Mouse (Mus musculus): ENCODE measurements at regions not wholly inside any gene's neighbourhood (a gene's known extent, or its start where the extent isn't known, plus 50 kb on each side); places are given as distances from the start of the nearest gene placed in this dataset.

- no peak for DNase-seq (ENCODE audit: extremely low read depth, low read depth)
These were observed 419.0 kb upstream of the Kazn start for GRCm38 (mm10) chr4:142658156-142658555.

- DNase-seq (ENCODE audit: extremely low read depth, low read depth) = no peak
These were observed 401.9 kb upstream of the Kazn start for GRCm38 (mm10) chr4:142641069-142641468.

GRCm38 (mm10) chr4:142639340-142639733, 400.1 kb upstream of the Kazn start:
- DNase-seq (ENCODE audit: extremely low read depth, low read depth) = no peak

GRCm38 (mm10) chr4:142638733-142639339, 399.6 kb upstream of the Kazn start:
- no peak for DNase-seq (ENCODE audit: extremely low read depth, low read depth)

GRCm38 (mm10) chr4:142638057-142638456, 398.9 kb upstream of the Kazn start:
- no peak for DNase-seq (ENCODE audit: extremely low read depth, low read depth)

GRCm38 (mm10) chr4:142634398-142634797, 395.2 kb upstream of the Kazn start:
- no peak for DNase-seq (ENCODE audit: extremely low read depth, low read depth)

GRCm38 (mm10) chr4:142633667-142634350, 394.6 kb upstream of the Kazn start:
- no peak for DNase-seq (ENCODE audit: extremely low read depth, low read depth)

GRCm38 (mm10) chr4:142626503-142627194, 387.4 kb upstream of the Kazn start:
- DNase-seq (ENCODE audit: extremely low read depth, low read depth) = no peak

- DNase-seq (ENCODE audit: extremely low read depth, low read depth) = no peak
These were observed 386.3 kb upstream of the Kazn start for GRCm38 (mm10) chr4:142625456-142625855.

GRCm38 (mm10) chr4:142622151-142622861, 383.1 kb upstream of the Kazn start:
- DNase-seq (ENCODE audit: extremely low read depth, low read depth) = no peak

GRCm38 (mm10) chr4:142619396-142619795, 380.2 kb upstream of the Kazn start:
- no peak for DNase-seq (ENCODE audit: extremely low read depth, low read depth)

GRCm38 (mm10) chr4:142618770-142619169, 379.6 kb upstream of the Kazn start:
- no peak for DNase-seq (ENCODE audit: extremely low read depth, low read depth)

- no peak for DNase-seq (ENCODE audit: extremely low read depth, low read depth)
These were observed 378.5 kb upstream of the Kazn start for GRCm38 (mm10) chr4:142617676-142618075.

GRCm38 (mm10) chr4:142616901-142617300, 377.7 kb upstream of the Kazn start:
- no peak for DNase-seq (ENCODE audit: extremely low read depth, low read depth)

GRCm38 (mm10) chr4:142605098-142605497, 365.9 kb upstream of the Kazn start:
- no peak for DNase-seq (ENCODE audit: extremely low read depth, low read depth)

- no peak for DNase-seq (ENCODE audit: extremely low read depth, low read depth)
These were observed 358.0 kb upstream of the Kazn start for GRCm38 (mm10) chr4:142597214-142597613.

- DNase-seq (ENCODE audit: extremely low read depth, low read depth) = no peak
These were observed 350.0 kb upstream of the Kazn start for GRCm38 (mm10) chr4:142589084-142589741.

- no peak for DNase-seq (ENCODE audit: extremely low read depth, low read depth)
These were observed 349.4 kb upstream of the Kazn start for GRCm38 (mm10) chr4:142588418-142589083.

GRCm38 (mm10) chr4:142587345-142588035, 348.3 kb upstream of the Kazn start:
- no peak for DNase-seq (ENCODE audit: extremely low read depth, low read depth)

- DNase-seq (ENCODE audit: extremely low read depth, low read depth) = no peak
These were observed 339.3 kb upstream of the Kazn start for GRCm38 (mm10) chr4:142578536-142578935.

Measured in MEL-GATA-1-ER (cell line).